Mouse (Mus musculus) skeletal muscle tissue, postnatal 0 days (tissue): ENCODE data around the gene Cercam. TPM values are rescaled to one million over a fixed set of nuclear protein-coding genes. Genes with fewer than 3 reads are reported as not detected.

Experiments
- microRNA-seq, 2 experiments: library from miRNA; unstranded; fragments of <30 nt; microRNA quantifications; one replicate each; pipeline ENCODE4; 2016
- polyA plus RNA-seq: library from polyadenylated mRNA; unstranded; fragments of >200 nt; fragmentation: Nextera tagmentation; extraction: Ambion mirVana; gene quantifications from 2 replicates; pipeline ENCODE4 v1.2.1, GENCODE M21; 2015

Gene Cercam
- 15.9 and 20.9 TPM in 2 replicates for polyA plus RNA-seq

DNA sequence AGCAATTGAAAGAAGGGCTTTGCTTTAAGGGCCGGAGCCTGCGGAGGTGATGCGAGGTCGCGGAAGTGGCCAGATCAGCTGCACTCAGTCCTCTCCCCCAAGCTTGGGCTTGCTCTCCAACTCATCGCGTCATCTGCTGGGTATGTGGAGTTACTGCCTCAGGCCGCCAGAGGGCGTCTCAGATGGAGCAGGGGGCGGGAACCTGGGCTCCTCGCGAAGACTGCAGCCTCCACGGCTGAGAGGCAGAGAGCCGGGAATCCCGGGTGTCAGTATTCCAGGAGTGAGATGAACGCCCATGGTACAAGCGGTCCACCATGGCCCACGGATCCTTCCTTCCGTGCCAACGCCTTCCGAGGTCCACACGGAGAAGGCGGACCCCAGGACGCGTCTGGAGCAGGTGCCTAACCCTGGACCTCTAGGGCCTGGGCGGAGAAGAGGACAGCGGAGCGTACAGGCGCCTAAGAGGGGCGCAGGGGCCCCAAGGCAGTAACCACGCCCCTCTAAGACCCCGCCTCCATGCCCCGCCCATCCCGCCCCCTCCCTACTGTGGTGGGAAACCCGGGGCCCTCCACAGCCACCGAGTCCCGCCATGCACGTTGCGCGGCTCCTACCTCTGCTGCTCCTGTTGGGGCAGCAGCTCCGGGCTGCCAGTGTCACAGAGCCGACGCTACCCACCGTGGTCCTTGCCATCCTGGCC lies at the start of gene Cercam:
TSS of gene Cercam (plus strand) at position 216 of the 697 bp plus-strand sequence.

DNA sequence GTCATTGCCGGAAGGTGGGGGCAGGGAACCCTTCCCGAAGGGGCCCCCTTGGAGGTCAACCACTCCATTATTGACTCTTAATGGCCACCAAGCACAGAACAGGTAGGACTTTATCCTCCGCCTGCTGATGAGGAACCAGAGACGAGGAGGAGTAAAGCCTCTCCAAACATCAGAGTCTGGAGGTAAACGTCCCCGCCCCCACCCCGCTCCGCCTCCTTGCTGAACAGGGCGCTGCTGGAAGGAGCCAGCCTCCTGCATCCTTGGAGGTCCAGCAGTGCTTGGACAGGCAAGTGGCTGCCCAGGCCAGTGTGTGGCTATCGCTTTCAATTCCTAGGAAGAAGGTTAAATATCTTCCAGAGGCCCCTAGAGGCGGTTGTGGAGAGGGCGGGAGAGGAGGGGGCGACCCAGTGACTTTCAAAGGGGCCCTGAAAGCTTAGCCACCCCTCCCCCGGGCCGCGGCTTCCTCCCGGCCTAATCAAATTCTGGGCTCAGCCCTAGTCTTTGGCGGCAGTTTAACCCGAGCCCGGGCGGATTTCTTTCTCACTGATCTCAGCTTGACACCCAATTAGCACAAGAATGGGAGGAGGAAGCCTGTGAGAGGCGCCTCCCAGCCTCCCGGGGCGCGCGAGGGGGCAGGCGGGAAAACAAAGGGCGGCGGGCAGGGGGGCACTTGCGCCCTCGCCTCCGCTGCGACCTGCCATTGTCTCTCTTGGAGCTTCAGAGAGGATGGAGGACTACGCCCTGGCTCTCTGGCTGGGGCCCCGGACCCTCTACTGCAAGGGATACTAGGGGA lies 48.7 kb upstream of the Cercam start, which contains the start of gene Urm1:
TSS of gene Urm1 (plus strand) at position 51 of the 793 bp plus-strand sequence.

DNA sequence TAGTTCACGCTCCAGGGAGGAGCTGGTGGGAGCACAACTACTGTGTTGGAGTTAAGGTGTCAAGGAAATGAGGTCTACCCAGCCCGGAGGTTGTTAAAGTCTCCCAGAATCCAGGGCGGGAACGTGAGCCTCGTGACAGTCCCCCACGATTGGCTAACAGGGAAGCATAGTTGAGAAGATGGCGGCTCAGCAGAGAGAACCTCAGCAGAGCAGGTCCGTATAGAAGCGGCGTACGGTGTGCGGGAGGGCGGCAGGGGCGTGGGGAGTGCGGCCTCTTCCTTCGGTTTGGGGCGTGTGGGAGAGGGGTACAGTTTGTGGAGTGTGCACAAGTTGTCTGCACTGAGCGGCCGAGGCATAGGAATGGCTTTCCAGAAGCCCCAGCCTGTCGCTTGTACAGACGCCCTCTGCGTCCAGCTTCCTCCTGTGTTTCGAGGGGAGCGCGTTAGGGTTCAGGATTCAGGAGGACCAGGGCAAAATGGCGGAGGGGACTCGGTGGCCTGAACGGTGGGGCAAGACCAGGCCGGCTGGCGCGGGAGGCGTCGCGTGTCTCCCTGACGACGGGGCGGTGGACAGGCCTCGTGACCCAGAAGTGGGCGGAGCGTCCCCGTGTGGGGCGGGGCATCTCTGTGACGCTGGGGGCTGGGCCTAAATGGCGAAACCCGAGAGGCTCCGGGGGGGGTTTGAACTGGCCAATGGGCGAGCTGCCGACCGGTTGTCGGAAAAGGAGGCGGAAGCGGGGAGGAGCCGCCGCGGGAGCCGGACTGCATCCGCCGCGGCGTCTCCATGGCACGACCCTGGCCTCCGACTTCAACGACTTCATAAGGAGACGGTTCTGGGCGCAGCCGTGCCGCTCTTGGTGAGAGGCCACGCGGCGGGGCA lies 20.3 kb downstream of the Cercam start, which contains the start of gene Odf2:
TSS of gene Odf2 (plus strand) at position 156 of the 879 bp plus-strand sequence.

Small RNAs within 50 kb of the gene (microRNA-seq; reads per million reads assigned to microRNA genes)
- gene Mir219a-2 (0 reads per million in 2 experiments), gene Mir219b (0 reads per million in 2 experiments)

Other genes with a start within 250 kb of the Cercam start
- gene Rapgef1, start 249.4 kb upstream of the Cercam start, polyA plus RNA-seq = 14.8 and 15.9 TPM in 2 replicates
- not detected in 2 replicates for gene Gm13420, start 117.5 kb upstream of the Cercam start, polyA plus RNA-seq
- gene Gm13547, start 109.9 kb upstream of the Cercam start, polyA plus RNA-seq = not detected in 2 replicates
- 7.7 and 10.6 TPM in 2 replicates for gene Coq4, start 81.7 kb upstream of the Cercam start, polyA plus RNA-seq
- 15.9 and 16.0 TPM in 2 replicates for gene Trub2, start 80.7 kb upstream of the Cercam start, polyA plus RNA-seq
- gene Slc27a4, start 66.5 kb upstream of the Cercam start, polyA plus RNA-seq = 5.2 and 6.6 TPM in 2 replicates
- 15.4 and 17.0 TPM in 2 replicates for gene Urm1, start 49.1 kb upstream of the Cercam start, polyA plus RNA-seq
- 21.8 and 27.7 TPM in 2 replicates for gene Odf2, start 20.1 kb downstream of the Cercam start, polyA plus RNA-seq
- 24.8 and 25.7 TPM in 2 replicates for gene Gle1, start 66.3 kb downstream of the Cercam start, polyA plus RNA-seq
- 53.7 and 54.5 TPM in 2 replicates for gene Sptan1, start 96.4 kb downstream of the Cercam start, polyA plus RNA-seq
- 12.5 and 13.9 TPM in 2 replicates for gene Wdr34, start 179.7 kb downstream of the Cercam start, polyA plus RNA-seq
- gene Set, start 188.2 kb downstream of the Cercam start, polyA plus RNA-seq = 133 and 153 TPM in 2 replicates
- 3.1 and 3.2 TPM in 2 replicates for gene Pkn3, start 208.5 kb downstream of the Cercam start, polyA plus RNA-seq
- gene Zdhhc12, start 224.5 kb downstream of the Cercam start, polyA plus RNA-seq = 7.4 and 9.1 TPM in 2 replicates